Mouse (Mus musculus): Measurements from ENCODE around the gene Pip4p1. TPM values are rescaled to one million over a fixed set of nuclear protein-coding genes. Genes with fewer than 3 reads are reported as not detected.
"Not testable (repeated sequence)": the region's sequence is repeated elsewhere in the genome, so short reads cannot be mapped to it uniquely, and the experiment has no call there.

Pip4p1 gene
- polyA plus RNA-seq, 1 experiment from 2014 or later, result 93.1 TPM

DNA sequence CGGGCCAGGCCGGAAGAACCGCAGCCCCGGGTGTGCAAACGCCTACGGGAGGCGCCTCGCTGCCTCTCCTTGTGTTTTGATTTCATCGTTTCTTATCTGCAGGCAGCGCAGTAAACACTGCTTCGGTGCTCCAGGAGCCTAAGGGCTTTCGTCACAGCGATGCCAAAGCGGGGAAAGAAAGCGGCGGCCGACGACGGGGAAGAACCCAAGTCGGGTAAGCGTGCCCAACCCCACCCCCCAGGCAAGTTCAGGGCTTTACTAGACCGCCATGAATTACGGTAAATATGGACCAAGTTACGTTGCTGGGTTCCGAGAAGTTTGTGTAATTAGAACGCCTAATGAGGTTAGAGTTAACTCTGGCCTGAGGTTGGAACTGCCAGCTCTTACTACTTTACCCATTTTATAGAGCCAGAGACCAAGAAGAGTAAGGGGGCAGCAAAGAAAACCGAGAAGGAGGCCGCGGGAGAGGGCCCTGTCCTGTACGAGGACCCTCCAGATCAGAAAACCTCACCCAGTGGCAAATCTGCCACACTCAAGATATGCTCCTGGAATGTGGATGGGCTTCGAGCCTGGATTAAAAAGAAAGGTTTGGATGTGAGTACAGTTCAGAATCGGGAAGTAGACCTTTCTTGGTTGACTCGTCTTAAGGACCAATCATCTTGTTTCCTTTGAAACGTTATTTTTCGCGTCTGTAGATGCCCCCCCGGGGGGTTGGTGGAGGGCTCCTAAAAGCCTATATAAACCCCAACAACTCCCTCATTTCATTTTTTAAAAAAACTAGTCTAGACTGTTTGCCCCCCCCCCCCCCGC lies 5.3 kb downstream of the Pip4p1 start:
- Histone ChIP-seq H3K9ac (peak overlapping the region; percentile 71), H3K9me3 (ENCODE audit: control insufficient read depth, low read length) (no peaks in the 10 kb centered on the region), H3K4me3 (replicated peaks; ENCODE audit: low read length) (peak overlapping the region; percentile 64), H3K27ac (peak overlapping the region; percentile 86), H3K4me2 (replicated peaks) (peak overlapping the region; percentile 90), H3K4me1 (replicated peaks; ENCODE audit: control insufficient read depth, insufficient read depth, low read length) (peaks cover 31% of the 10 kb centered on the region), H3K36me3 (replicated peaks; ENCODE audit: control insufficient read depth, insufficient read depth) (peaks cover 37% of the 10 kb centered on the region), H3K27me3 (ENCODE audit: control insufficient read depth, insufficient read depth, low read length) (no peaks in the 10 kb centered on the region)
- DNase-seq (ENCODE audit: low spot score), result no peak
- no peak for ATAC-seq (ENCODE audit: low FRiP score)
- 1% methylated on average over 38 of the region's 38 CpGs for WGBS

DNA sequence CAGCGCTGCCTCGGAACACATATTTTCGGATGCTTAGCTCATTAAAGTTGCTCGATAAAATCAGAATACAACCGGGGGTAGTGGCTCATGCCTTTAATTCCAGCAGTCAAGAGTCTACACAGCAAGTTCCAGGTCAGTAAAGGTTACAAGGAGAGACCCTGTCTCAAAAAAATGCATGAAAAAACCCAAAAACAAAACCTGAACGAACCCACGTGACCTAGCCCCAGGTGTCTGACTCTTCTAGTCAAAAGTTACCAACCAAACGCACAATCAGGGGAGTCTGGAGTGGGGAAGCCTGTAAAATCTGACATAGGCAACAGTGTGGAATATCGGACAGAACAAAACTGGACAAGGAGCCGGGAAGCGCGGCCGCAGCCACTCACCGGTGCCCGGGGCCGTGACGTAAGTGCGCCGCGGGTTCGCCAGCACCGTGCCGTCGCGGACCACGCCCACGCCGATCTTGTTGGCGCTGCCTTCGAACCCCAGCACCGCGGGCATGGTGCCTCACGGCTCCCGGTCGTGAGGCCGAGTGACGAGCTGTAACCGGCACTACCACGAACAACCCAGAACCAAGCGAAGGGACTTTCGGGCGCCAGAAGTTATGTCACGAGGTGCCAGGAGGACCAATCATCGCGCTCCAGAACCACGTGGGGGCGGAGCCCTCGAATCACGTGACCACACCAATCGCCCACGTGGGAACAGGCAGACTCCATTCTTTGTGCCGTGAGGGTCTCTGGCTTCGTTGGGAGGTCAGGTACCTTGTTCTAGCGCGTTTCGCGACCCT lies 6.2 kb downstream of the Pip4p1 start, which contains the start of the genes Osgep and Apex1:
Gene Osgep, minus strand, starts transcription at position 613 of the 784 bp plus-strand sequence.
Gene Apex1, plus strand, starts transcription at position 688 of the 784 bp plus-strand sequence.
- Histone ChIP-seq H3K27ac (peak within 1 kb of the TSS; percentile 86), H3K36me3 (replicated peaks; ENCODE audit: control insufficient read depth, insufficient read depth) (peaks cover 46% of the 10 kb centered on the region), H3K4me3 (replicated peaks; ENCODE audit: low read length) (peak within 1 kb of the TSS; percentile 64), H3K27me3 (ENCODE audit: control insufficient read depth, insufficient read depth, low read length) (no peaks in the 10 kb centered on the region), H3K4me2 (replicated peaks) (peak within 1 kb of the TSS; percentile 90), H3K9me3 (ENCODE audit: control insufficient read depth, low read length) (no peaks in the 10 kb centered on the region), H3K9ac (peak within 1 kb of the TSS; percentile 71), H3K4me1 (replicated peaks; ENCODE audit: control insufficient read depth, insufficient read depth, low read length) (peaks cover 24% of the 10 kb centered on the region)
- DNase-seq (ENCODE audit: low spot score), result peak; percentile 98
- WGBS, result under 1% methylated on average over 57 of the region's 57 CpGs
- ATAC-seq (ENCODE audit: low FRiP score), result peak; percentile 96

DNA sequence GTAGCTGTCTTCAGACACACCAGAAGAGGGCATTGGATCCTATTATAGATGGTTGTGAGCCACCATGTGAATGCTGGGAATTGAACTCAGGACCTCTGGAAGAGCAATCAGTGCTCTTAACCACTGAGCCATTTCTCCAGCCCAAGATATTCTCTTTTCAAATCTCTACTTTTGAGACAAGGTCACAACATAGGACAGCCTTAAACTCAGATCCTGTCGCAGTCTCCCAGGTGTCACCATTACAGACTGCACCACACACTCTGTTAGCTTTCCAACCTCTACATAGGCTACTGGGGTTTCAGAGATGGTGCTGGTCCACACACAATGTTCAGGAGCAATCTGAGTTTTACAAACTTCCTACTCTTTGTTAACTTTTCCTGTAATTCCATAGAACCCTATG lies 7.2 kb downstream of the Pip4p1 start:
- not testable (repeated sequence) for H3K27ac ChIP-seq; H3K9me3 ChIP-seq (ENCODE audit: control insufficient read depth, low read length); DNase-seq (ENCODE audit: low spot score); ATAC-seq (ENCODE audit: low FRiP score); H3K27me3 ChIP-seq (ENCODE audit: control insufficient read depth, insufficient read depth, low read length)
- H3K36me3 ChIP-seq (replicated peaks; ENCODE audit: control insufficient read depth, insufficient read depth), result peaks cover 41% of the 10 kb centered on the region
- H3K4me1 ChIP-seq (replicated peaks; ENCODE audit: control insufficient read depth, insufficient read depth, low read length), result peaks cover 19% of the 10 kb centered on the region
- H3K4me2 ChIP-seq (replicated peaks), result peak overlapping the region; percentile 90
- peak overlapping the region; percentile 64 for H3K4me3 ChIP-seq (replicated peaks; ENCODE audit: low read length)
- WGBS, result 86% methylated on average over 1 of the region's 1 CpGs
- peak overlapping the region; percentile 71 for H3K9ac ChIP-seq

DNA sequence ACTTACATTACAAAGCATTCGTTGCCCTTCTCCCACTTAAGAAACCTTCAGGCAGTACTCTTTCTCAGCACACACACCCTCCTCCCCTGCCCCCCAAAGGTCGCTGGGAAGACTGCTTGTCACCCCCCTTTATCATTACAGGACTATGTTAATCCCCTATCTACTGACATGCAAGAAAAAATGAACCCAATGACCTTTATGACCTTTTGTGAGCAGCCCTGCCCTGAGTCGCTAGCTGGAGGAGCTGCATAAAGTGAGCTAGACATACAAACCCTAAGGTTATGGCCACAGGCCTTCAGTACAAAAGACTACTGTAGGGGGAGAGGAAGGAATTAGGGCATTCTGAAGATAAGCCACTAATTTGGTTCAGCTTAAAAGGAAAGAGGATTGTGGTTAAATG lies 19.3 kb downstream of the Pip4p1 start:
- H3K9ac ChIP-seq, result no peak overlapping the region
- no peak for DNase-seq (ENCODE audit: low spot score)
- H3K27me3 ChIP-seq (ENCODE audit: control insufficient read depth, insufficient read depth, low read length), result no peaks in the 10 kb centered on the region
- no peak for ATAC-seq (ENCODE audit: low FRiP score)
- no peak overlapping the region for H3K27ac ChIP-seq
- H3K36me3 ChIP-seq (replicated peaks; ENCODE audit: control insufficient read depth, insufficient read depth), result peaks cover 51% of the 10 kb centered on the region
- no peak overlapping the region for H3K4me3 ChIP-seq (replicated peaks; ENCODE audit: low read length)
- WGBS, result 69% methylated on average over 3 of the region's 3 CpGs
- H3K4me1 ChIP-seq (replicated peaks; ENCODE audit: control insufficient read depth, insufficient read depth, low read length), result no peaks in the 10 kb centered on the region
- H3K4me2 ChIP-seq (replicated peaks), result no peak overlapping the region
- no peaks in the 10 kb centered on the region for H3K9me3 ChIP-seq (ENCODE audit: control insufficient read depth, low read length)

DNA sequence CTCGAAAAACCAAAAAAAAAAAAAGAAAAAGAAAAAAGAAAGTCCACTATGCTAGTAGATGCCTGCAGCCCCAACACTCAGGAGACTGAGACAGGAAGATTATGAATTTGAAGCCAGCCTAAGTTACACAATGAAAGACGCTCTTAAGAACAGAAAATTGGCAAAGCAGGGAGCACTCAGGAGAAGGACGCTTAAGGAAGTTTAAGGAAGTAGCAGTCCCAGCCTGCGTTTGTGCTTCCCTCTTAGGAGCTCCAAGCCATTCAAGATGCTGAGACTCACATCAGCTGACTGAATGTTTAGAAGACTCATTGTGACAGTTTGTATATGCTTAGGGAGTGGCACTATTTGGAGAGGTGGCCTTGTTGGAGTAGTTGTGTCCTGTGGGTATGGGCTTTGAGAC lies 22.5 kb downstream of the Pip4p1 start:
- WGBS, result 90% methylated on average over 4 of the region's 4 CpGs

DNA sequence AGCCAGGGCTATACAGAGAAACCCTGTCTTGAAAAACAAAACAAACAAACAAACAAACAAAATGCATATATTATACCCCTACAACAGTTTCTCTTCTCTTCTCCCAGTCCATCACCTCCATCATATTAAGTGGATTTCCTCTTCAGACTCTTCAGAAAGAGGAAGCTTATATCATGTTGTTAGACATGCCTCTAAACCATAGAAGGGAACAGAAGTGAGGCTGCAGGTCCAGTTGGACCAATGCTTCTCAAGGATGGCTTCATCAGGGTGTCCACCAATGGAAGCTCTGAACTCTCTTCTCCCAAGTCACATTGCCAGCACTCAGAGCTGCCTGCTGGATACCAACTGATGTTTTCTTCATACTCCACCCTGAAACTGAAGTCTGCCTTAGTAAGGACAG lies 25.3 kb downstream of the Pip4p1 start:
- H3K4me1 ChIP-seq (replicated peaks; ENCODE audit: control insufficient read depth, insufficient read depth, low read length); ATAC-seq (ENCODE audit: low FRiP score); DNase-seq (ENCODE audit: low spot score); H3K27ac ChIP-seq; H3K9ac ChIP-seq; H3K9me3 ChIP-seq (ENCODE audit: control insufficient read depth, low read length); H3K4me2 ChIP-seq (replicated peaks); H3K27me3 ChIP-seq (ENCODE audit: control insufficient read depth, insufficient read depth, low read length); H3K36me3 ChIP-seq (replicated peaks; ENCODE audit: control insufficient read depth, insufficient read depth); H3K4me3 ChIP-seq (replicated peaks; ENCODE audit: low read length): not testable (repeated sequence)

More for the DNA sequence above, 22.5 kb downstream of the Pip4p1 start:
- H3K4me1 ChIP-seq (replicated peaks; ENCODE audit: control insufficient read depth, insufficient read depth, low read length), result no peaks in the 10 kb centered on the region
- ATAC-seq (ENCODE audit: low FRiP score), result no peak
- no peak overlapping the region for H3K4me3 ChIP-seq (replicated peaks; ENCODE audit: low read length)
- no peak overlapping the region for H3K9ac ChIP-seq
- no peak overlapping the region for H3K27ac ChIP-seq
- no peaks in the 10 kb centered on the region for H3K27me3 ChIP-seq (ENCODE audit: control insufficient read depth, insufficient read depth, low read length)
- H3K9me3 ChIP-seq (ENCODE audit: control insufficient read depth, low read length), result no peaks in the 10 kb centered on the region
- no peak for DNase-seq (ENCODE audit: low spot score)
- H3K4me2 ChIP-seq (replicated peaks), result no peak overlapping the region
- H3K36me3 ChIP-seq (replicated peaks; ENCODE audit: control insufficient read depth, insufficient read depth), result peaks cover 22% of the 10 kb centered on the region

DNA sequence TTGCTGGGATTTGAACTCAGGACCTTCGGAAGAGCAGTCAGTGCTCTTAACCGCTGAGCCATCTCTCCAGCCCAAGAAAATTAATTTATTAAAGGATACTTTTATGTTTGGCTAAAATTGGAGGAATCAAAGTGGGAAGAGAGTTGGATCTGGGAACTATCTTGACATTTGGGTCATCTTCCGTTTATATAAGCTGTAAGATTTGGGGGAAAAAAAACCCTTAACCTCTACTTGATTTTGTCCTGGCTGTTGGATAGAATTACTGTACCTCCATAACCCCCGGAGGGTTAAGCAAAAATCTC lies 25.9 kb downstream of the Pip4p1 start:
- H3K27me3 ChIP-seq (ENCODE audit: control insufficient read depth, insufficient read depth, low read length), result no peaks in the 10 kb centered on the region
- DNase-seq (ENCODE audit: low spot score) (no peak), ATAC-seq (ENCODE audit: low FRiP score) (no peak)
- H3K4me3 ChIP-seq (replicated peaks; ENCODE audit: low read length), result no peak overlapping the region
- no peak overlapping the region for H3K9ac ChIP-seq
- H3K36me3 ChIP-seq (replicated peaks; ENCODE audit: control insufficient read depth, insufficient read depth), result no peaks in the 10 kb centered on the region
- H3K27ac ChIP-seq, result no peak overlapping the region
- H3K9me3 ChIP-seq (ENCODE audit: control insufficient read depth, low read length), result no peaks in the 10 kb centered on the region
- H3K4me1 ChIP-seq (replicated peaks; ENCODE audit: control insufficient read depth, insufficient read depth, low read length), result no peaks in the 10 kb centered on the region
- WGBS, result 87% methylated on average over 4 of the region's 4 CpGs
- H3K4me2 ChIP-seq (replicated peaks), result no peak overlapping the region

DNA sequence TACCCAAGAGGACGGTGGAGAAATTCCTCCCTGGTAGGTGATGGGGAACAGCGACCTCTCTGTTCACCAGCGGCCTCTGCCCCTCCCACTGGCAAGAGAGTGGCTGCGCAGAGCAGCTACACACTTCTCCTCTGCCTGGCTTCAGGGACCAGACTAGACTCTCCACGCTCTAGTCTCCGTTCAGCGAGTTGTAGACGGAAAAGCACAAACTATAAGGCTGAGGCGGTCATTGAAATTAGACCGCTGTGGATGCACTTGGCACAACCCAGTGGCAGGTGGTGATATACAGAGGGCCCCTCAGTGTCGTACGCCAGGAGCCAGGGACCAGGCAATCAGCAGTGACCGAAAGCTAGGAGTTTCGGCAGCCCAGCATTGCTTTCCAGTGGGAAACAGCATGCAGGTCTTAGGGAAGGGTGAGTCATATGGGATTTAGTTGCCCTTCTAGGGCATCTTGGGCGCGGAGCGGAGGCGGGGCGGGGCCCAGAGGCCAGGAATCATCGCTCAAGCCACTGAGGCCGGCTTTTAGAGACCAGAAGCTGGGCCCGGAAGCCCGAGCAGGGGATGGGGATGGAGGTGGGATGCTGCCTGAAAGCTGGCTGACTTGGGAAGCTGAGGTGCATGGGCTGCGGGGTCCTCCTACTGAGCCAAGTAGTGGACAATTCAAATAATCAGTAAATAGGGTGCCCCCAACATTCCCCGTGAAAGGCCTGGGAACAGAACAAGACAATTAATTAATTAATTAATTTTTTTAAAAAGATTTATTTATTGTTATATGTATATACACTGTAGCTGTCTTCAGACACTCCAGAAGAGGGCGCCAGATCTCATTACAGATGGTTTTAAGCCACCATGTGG lies 26.5 kb downstream of the Pip4p1 start:
- Histone ChIP-seq H3K4me1 (replicated peaks; ENCODE audit: control insufficient read depth, insufficient read depth, low read length) (no peaks in the 10 kb centered on the region), H3K36me3 (replicated peaks; ENCODE audit: control insufficient read depth, insufficient read depth) (no peaks in the 10 kb centered on the region), H3K4me3 (replicated peaks; ENCODE audit: low read length) (peak overlapping the region; percentile 32), H3K27me3 (ENCODE audit: control insufficient read depth, insufficient read depth, low read length) (no peaks in the 10 kb centered on the region), H3K9me3 (ENCODE audit: control insufficient read depth, low read length) (no peaks in the 10 kb centered on the region), H3K9ac (peak overlapping the region; percentile 46), H3K27ac (no peak overlapping the region; the same call in 1 of the 2 replicates), H3K4me2 (replicated peaks) (peak overlapping the region; percentile 53)
- DNase-seq (ENCODE audit: low spot score), result peak; percentile 59
- 3% methylated on average over 26 of the region's 26 CpGs for WGBS
- ATAC-seq (ENCODE audit: low FRiP score), result peak; percentile 90

DNA sequence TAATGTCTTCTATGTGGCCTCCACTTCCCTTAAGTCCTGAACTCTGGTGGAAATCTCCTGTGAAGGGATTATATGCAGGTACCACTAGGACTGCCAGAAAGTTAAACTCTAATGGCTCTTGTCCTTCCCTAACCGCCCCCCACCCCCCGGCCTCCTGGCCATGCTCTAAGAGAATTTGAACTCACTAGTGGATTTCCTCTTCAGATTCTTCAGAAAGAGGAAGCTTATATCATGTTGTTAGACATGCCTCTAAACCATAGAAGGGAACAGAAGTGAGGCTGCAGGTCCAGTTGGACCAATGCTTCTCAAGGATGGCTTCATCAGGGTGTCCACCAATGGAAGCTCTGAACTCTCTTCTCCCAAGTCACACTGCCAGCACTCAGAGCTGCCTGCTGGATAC lies 32.7 kb downstream of the Pip4p1 start:
- H3K27me3 ChIP-seq (ENCODE audit: control insufficient read depth, insufficient read depth, low read length); H3K4me1 ChIP-seq (replicated peaks; ENCODE audit: control insufficient read depth, insufficient read depth, low read length); ATAC-seq (ENCODE audit: low FRiP score); DNase-seq (ENCODE audit: low spot score); H3K4me3 ChIP-seq (replicated peaks; ENCODE audit: low read length); H3K9me3 ChIP-seq (ENCODE audit: control insufficient read depth, low read length); H3K4me2 ChIP-seq (replicated peaks); H3K9ac ChIP-seq; H3K36me3 ChIP-seq (replicated peaks; ENCODE audit: control insufficient read depth, insufficient read depth); H3K27ac ChIP-seq: not testable (repeated sequence)
- 93% methylated on average over 2 of the region's 2 CpGs for WGBS
